Mouse (Mus musculus): ENCODE measurements around the gene Psmd3.
"Not testable (repeated sequence)": the region's sequence is repeated elsewhere in the genome, so short reads cannot be mapped to it uniquely, and the experiment has no call there.

DNA sequence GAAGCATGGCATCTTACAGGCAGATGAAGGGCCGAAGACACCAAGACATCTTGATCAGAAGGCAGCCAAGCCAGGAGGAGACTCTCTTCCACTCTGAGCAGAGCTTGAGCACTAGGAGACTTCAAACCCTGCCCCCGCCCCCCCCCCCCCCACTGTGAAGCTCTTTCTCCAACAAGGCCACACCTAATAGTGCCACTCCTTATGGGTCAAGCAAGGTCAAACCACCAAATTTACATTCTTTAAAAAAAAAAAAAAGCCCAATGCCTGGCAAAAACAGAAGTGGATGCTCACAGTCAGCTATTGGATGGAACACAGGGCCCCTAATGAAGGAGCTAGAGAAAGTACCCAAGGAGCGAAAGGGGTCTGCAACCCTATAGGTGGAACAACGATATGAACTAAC is 1.8 kb upstream of the Psmd3 start:
- TF ChIP-seq POLR2A, CTCF (IDR thresholded peaks at IDR 0.05; ENCODE audit: insufficient read depth, low read depth, low read length): not testable (repeated sequence)

Measured in olfactory bulb, adult 2 months (tissue).